Mouse (Mus musculus) heart, postnatal 0 days (tissue): ENCODE measurements around the gene Micu1. TPM values are rescaled to one million over a fixed set of nuclear protein-coding genes. Genes with fewer than 3 reads are reported as not detected.
A peak's percentile ranks its signal among the peaks of the same experiment; 100 is the strongest.

Experiments used
- ATAC-seq: fragments of 200-750 bp; cut with Nextera tagmentation; 2 replicates; pipeline ENCODE4 v1.8.0; 2017; ENCODE audit warnings: low read depth, moderate number of reproducible peaks, moderate library complexity; ENCODE audit not compliant: insufficient read depth
- DNase-seq: peaks from one replicate; pipeline ENCODE4 v3.0.0-alpha.2; 2016; ENCODE audit warnings: low spot score
- H3K27ac ChIP-seq: fragments of 300-500 bp; sonication (generic); 2 replicates; pipeline ENCODE4 v1.5.1; 2014; ENCODE audit warnings: low read depth, mild to moderate bottlenecking
- H3K27me3 ChIP-seq: fragments of 300-500 bp; sonication (generic); 2 replicates; pipeline ENCODE4 v1.6.1; 2014; ENCODE audit warnings: low read length, mixed read lengths; ENCODE audit not compliant: control insufficient read depth, insufficient read depth
- H3K36me3 ChIP-seq: fragments of 300-500 bp; sonication (generic); replicated peaks from 2 replicates; pipeline ENCODE4 v1.6.1; 2014; ENCODE audit warnings: low read length, mixed read lengths; ENCODE audit not compliant: control insufficient read depth, insufficient read depth
- H3K4me1 ChIP-seq: fragments of 300-500 bp; sonication (generic); 2 replicates; pipeline ENCODE4 v1.6.1; 2014; ENCODE audit warnings: antibody characterized with exemption; ENCODE audit not compliant: control insufficient read depth, insufficient read depth
- H3K4me2 ChIP-seq: fragments of 300-500 bp; sonication (generic); 2 replicates; pipeline ENCODE4 v1.6.1; 2014; ENCODE audit warnings: low read depth, mild to moderate bottlenecking, low read length, moderate library complexity
- H3K4me3 ChIP-seq: fragments of 300-500 bp; sonication (generic); 2 replicates; pipeline ENCODE4 v1.5.1; 2014; ENCODE audit warnings: low read depth, low read length
- H3K9ac ChIP-seq: fragments of 300-500 bp; sonication (generic); replicated peaks from 2 replicates; pipeline ENCODE4 v1.6.1; 2014; ENCODE audit warnings: low read depth, low read length, mixed read lengths
- H3K9me3 ChIP-seq: fragments of 300-500 bp; sonication (generic); replicated peaks from 2 replicates; pipeline ENCODE4 v1.6.1; 2016; ENCODE audit warnings: low read length; ENCODE audit not compliant: control insufficient read depth
- CTCF ChIP-seq: IDR thresholded peaks from 2 replicates; pipeline ENCODE4 v1.5.1; 2016; ENCODE audit warnings: antibody characterized with exemption, control low read depth, low read depth
- EP300 ChIP-seq: IDR thresholded peaks from 2 replicates; pipeline ENCODE4 v1.6.1; 2016; ENCODE audit warnings: antibody characterized with exemption, low read depth
- WGBS: fragments of 180-500 bp; shearing (Covaris S2); extraction: QIAGEN DNeasy Blood & Tissue Kit; methylation state at CpG from one replicate; pipeline ENCODE4 v1.1.7; 2014; 5-methylcytosine and 5-hydroxymethylcytosine counted together
- polyA plus RNA-seq: library from polyadenylated mRNA; unstranded; fragments of >200 nt; fragmentation: Nextera tagmentation; extraction: Ambion mirVana; gene quantifications from 2 replicates; pipeline ENCODE4 v1.2.1, GENCODE M21; 2015
- total RNA-seq: library from RNA; depleted of rRNA; stranded (reverse); fragments of >200 nt; gene quantifications from 2 replicates; pipeline ENCODE4 v1.2.3, GENCODE M21; 2014; ENCODE audit warnings: low replicate concordance; rRNA removed

Micu1 gene
- total and polyA plus RNA-seq, 2 experiments from 2014 or later: 23.9 to 25.0 TPM

DNA sequence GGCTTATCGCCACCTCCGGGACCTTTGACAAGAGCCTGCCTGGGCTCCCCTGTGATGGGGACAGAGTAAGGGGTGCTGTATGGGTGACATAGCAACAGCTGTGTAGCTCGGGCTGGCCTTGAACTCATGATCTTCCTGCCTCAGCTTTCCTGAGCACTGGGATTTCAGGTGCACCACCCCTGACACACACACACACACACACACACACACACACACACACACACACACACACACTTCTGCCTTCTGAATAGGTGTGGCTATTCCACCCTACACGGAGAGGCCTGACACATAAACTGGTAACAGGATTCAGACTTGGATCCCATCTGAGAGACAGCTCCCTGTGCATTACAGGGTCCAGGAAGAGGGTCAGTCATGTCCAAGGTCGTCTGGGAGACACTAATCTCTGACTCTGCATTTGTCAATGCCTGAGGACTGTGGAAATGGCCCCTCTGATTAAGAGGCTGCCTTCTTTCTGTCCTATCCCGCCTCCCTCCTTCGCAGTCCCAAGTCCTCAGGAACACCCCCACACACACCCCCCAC is 206.6 kb downstream of the Micu1 start:
- 0 out of 2 replicates have a peak overlapping the region, but pooled peaks have one; percentile 1 for H3K4me3 ChIP-seq
- H3K27ac ChIP-seq: peak overlapping the region; percentile 82
- no peak overlapping the region for H3K9ac ChIP-seq
- ATAC-seq: no peak
- no peaks in the 10 kb centered on the region for H3K36me3 ChIP-seq
- H3K4me2 ChIP-seq: peak overlapping the region; percentile 38
- TF ChIP-seq CTCF (no peak), EP300 (no peak)
- 19% methylated on average over 7 of the region's 7 CpGs for WGBS
- no peaks in the 10 kb centered on the region for H3K27me3 ChIP-seq
- H3K9me3 ChIP-seq: no peaks in the 10 kb centered on the region
- no peak for DNase-seq
- peaks cover 40% of the 10 kb centered on the region for H3K4me1 ChIP-seq

- 8% methylated on average over 14 of the region's 14 CpGs for WGBS
- ATAC-seq (peak; percentile 59), DNase-seq (peak; percentile 82)
- peaks cover 40% of the 10 kb centered on the region for H3K4me1 ChIP-seq
- TF ChIP-seq EP300 (no peak), CTCF (no peak)
- H3K9ac ChIP-seq: no peak overlapping the region
- H3K4me2 ChIP-seq: peak overlapping the region; percentile 38
- H3K27me3 ChIP-seq: no peaks in the 10 kb centered on the region
- no peaks in the 10 kb centered on the region for H3K36me3 ChIP-seq
- H3K4me3 ChIP-seq: 0 out of 2 replicates have a peak overlapping the region, but pooled peaks have one; percentile 1
- peak overlapping the region; percentile 82 for H3K27ac ChIP-seq
- no peaks in the 10 kb centered on the region for H3K9me3 ChIP-seq
These were observed 207.1 kb downstream of the Micu1 start for GRCm38 (mm10) chr10:59909357-59909847.

GRCm38 (mm10) chr10:59911091-59911490 is 208.8 kb downstream of the Micu1 start:
- no peaks in the 10 kb centered on the region for H3K27me3 ChIP-seq
- TF ChIP-seq CTCF: no peak
- no peak for TF ChIP-seq EP300
- H3K27ac ChIP-seq: peak overlapping the region; percentile 31
- H3K4me2 ChIP-seq: no peak overlapping the region
- H3K9ac ChIP-seq: no peak overlapping the region
- no peaks in the 10 kb centered on the region for H3K36me3 ChIP-seq
- no peaks in the 10 kb centered on the region for H3K9me3 ChIP-seq
- ATAC-seq (no peak), DNase-seq (no peak)
- H3K4me3 ChIP-seq: no peak overlapping the region
- H3K4me1 ChIP-seq: peaks cover 52% of the 10 kb centered on the region
- 51% methylated on average over 6 of the region's 6 CpGs for WGBS

DNA sequence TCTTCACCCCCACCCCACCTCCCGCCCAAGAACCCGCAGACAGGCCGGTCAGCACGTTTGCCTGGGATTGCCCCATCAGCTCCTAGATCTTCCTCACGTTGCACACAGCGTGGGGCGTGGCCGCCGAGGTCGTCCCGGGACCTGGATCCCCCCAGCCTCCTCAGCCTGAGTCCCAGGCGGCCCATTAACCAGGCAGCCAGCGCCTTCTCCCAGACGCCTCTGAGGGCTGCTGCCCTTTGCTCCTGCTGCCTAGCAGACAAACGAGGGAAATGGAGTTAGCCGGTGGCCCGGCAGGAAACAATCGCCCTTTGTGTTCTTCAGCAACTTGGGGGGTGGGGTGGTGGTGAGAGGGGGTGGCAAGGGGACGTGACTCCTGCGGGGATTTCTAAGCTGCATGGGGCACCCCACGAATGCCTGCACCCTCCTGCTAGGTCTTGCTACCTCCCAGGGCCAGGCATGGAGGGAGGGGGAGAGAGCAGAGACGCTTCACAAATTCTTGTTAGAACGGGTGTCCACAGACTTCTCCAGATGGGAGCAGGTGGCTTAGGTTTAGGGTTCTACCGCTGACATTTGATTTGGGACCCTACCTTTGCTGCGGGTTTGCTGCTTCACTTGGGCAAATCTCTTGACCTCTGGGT is 209.4 kb downstream of the Micu1 start:
- ATAC-seq: no peak
- WGBS: 25% methylated on average over 25 of the region's 25 CpGs

More for the DNA sequence above, 209.4 kb downstream of the Micu1 start:
- TF ChIP-seq CTCF (no peak), EP300 (peak; percentile 41; the same call in 1 of the 2 replicates)
- Histone ChIP-seq H3K27ac (peak overlapping the region; percentile 43), H3K36me3 (no peaks in the 10 kb centered on the region), H3K4me2 (0 out of 2 replicates have a peak overlapping the region, but pooled peaks have one; percentile 11), H3K27me3 (no peaks in the 10 kb centered on the region), H3K4me3 (no peak overlapping the region), H3K9ac (no peak overlapping the region), H3K4me1 (peaks cover 57% of the 10 kb centered on the region), H3K9me3 (no peaks in the 10 kb centered on the region)
- no peak for DNase-seq

Other genes with a start within 250 kb of the Micu1 start
- not detected in 2 replicates for gene Gm10322, start 86.4 kb upstream of the Micu1 start, total RNA-seq
- gene Gm10322, start 86.4 kb upstream of the Micu1 start, polyA plus RNA-seq: not detected in 2 replicates
- 11.9 and 13.0 TPM in 2 replicates for gene Mcu, start 85.8 kb upstream of the Micu1 start, total RNA-seq
- gene Mcu, start 85.8 kb upstream of the Micu1 start, polyA plus RNA-seq: 20.5 and 21.7 TPM in 2 replicates
- 48.5 and 50.0 TPM in 2 replicates for gene Dnajb12, start 177.1 kb downstream of the Micu1 start, total RNA-seq
- 18.4 and 18.5 TPM in 2 replicates for gene Dnajb12, start 177.1 kb downstream of the Micu1 start, polyA plus RNA-seq
- gene Ddit4, start 249.4 kb downstream of the Micu1 start, total RNA-seq: 30.3 and 35.6 TPM in 2 replicates
- 17.0 and 17.4 TPM in 2 replicates for gene Ddit4, start 249.4 kb downstream of the Micu1 start, polyA plus RNA-seq